Mouse (Mus musculus): ENCODE measurements around the gene Dnal1.
"Not testable (repeated sequence)": the region's sequence is repeated elsewhere in the genome, so short reads cannot be mapped to it uniquely, and the experiment has no call there.

Gene Dnal1

GRCm38 (mm10) chr12:84114153-84114994 lies at the start of gene Dnal1:
Gene Dnal1 (plus strand): TSS chr12:84114366.
- DNase-seq, result peak; percentile 58 to 68

GRCm38 (mm10) chr12:84064621-84065020 lies 49.5 kb upstream of the Dnal1 start:
- no peak for DNase-seq

GRCm38 (mm10) chr12:84067752-84068151 lies 46.4 kb upstream of the Dnal1 start:
- DNase-seq, result no peak

- no peak for DNase-seq
These were observed 45.9 kb upstream of the Dnal1 start for GRCm38 (mm10) chr12:84068296-84068695.

- DNase-seq, result no peak
These were observed 45.2 kb upstream of the Dnal1 start, which contains the start of gene Acot5 for GRCm38 (mm10) chr12:84068986-84069385. Gene Acot5 (plus strand): TSS chr12:84069325.

- peak in 1 of 2 experiments; percentile 24 for DNase-seq
These were observed 44.6 kb upstream of the Dnal1 start for GRCm38 (mm10) chr12:84069582-84069981.

- DNase-seq, result no peak
These were observed 42.5 kb upstream of the Dnal1 start for GRCm38 (mm10) chr12:84071696-84072095.

GRCm38 (mm10) chr12:84077371-84077990 lies 36.7 kb upstream of the Dnal1 start:
- no peak for DNase-seq

GRCm38 (mm10) chr12:84083842-84084241 lies 30.3 kb upstream of the Dnal1 start:
- DNase-seq, result no peak

- DNase-seq, result no peak
These were observed 29.6 kb upstream of the Dnal1 start for GRCm38 (mm10) chr12:84084581-84084980.

GRCm38 (mm10) chr12:84094666-84095065 lies 19.5 kb upstream of the Dnal1 start:
- not testable (repeated sequence) for DNase-seq

GRCm38 (mm10) chr12:84099605-84100004 lies 14.6 kb upstream of the Dnal1 start:
- no peak for DNase-seq

- DNase-seq, result no peak
These were observed 14.1 kb upstream of the Dnal1 start for GRCm38 (mm10) chr12:84100071-84100470.

GRCm38 (mm10) chr12:84100604-84101492 lies 13.3 kb upstream of the Dnal1 start, which contains the start of gene Acot6:
Gene Acot6 (plus strand): TSS chr12:84100654.
- DNase-seq, result peak; percentile 6 to 38

GRCm38 (mm10) chr12:84101493-84101845 lies 12.7 kb upstream of the Dnal1 start:
- DNase-seq, result no peak

- no peak for DNase-seq
These were observed 7.2 kb upstream of the Dnal1 start for GRCm38 (mm10) chr12:84107012-84107411.

GRCm38 (mm10) chr12:84107692-84108091 lies 6.5 kb upstream of the Dnal1 start:
- DNase-seq, result no peak

- no peak for DNase-seq
These were observed 4.2 kb upstream of the Dnal1 start for GRCm38 (mm10) chr12:84109924-84110323.

GRCm38 (mm10) chr12:84110814-84111213 lies 3.4 kb upstream of the Dnal1 start:
- no peak for DNase-seq

- no peak for DNase-seq
These were observed 490 bp upstream of the Dnal1 start for GRCm38 (mm10) chr12:84113676-84114075.

- no peak for DNase-seq
These were observed 5.4 kb downstream of the Dnal1 start for GRCm38 (mm10) chr12:84119584-84119983.

- DNase-seq, result no peak
These were observed 11.7 kb downstream of the Dnal1 start for GRCm38 (mm10) chr12:84125892-84126291.

- no peak for DNase-seq
These were observed 12.7 kb downstream of the Dnal1 start for GRCm38 (mm10) chr12:84126899-84127298.

All from spleen, adult 18-20 months (tissue).